Mouse (Mus musculus) liver, adult 10 weeks (tissue): ENCODE measurements around the gene Tcl1b4. TPM values are rescaled to one million over a fixed set of nuclear protein-coding genes. Genes with fewer than 3 reads are reported as not detected.

Experiments
- polyA plus RNA-seq: library from polyadenylated mRNA; stranded (reverse); fragments of 350-450 nt; fragmentation: Illumina TruSeq; extraction: RNeasy Lipid Tissue Mini Kit (QIAGEN cat#74804); gene quantifications from one replicate; pipeline ENCODE4 v1.2.3, GENCODE M21; 2014; ENCODE audit warnings: low read depth, low replicate concordance

Tcl1b4 gene
- not detected for polyA plus RNA-seq

DNA sequence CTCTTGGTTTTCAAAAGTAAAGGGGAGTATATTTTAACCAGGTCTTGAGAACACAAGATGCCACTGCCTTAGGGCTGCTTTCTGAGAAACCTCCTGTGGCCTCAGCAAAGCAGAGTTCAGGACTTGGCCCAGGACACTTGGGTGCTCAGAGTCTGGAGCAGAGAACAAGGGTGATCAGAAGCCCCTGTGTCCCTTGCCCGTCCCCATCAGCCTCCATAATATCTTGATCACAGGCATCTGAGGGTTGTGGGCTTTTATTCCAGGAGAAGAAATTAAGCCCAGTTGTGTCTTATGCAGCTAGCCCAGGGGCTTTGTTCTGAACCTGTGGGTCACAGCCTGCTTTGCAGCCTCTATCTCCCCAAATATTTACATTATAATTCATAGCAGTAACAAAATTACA lies at the start of gene Tcl1b4:
Gene Tcl1b4 (plus strand): TSS at position 301 of the 400 bp plus-strand sequence.

DNA sequence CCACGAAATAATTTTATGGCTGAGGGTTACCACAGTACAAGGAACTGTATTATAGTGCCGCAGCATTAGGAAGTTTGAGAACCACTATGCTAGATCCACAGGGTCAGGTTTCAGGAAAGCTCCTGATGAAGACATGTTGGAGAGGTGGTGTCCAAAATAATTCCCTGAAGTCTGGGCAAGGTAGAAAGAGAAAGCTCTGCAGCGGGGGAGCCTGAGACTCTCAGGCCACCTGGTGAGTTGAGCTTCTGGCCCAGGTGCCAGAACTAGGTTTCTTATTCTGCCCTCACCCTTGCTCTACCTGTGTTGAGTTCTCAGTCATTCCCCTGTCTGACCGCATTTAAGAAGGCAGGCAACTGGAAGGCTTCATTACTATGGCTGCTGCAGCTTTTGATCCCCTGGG lies 42.4 kb upstream of the Tcl1b4 start, which contains the start of gene Tcl1b1:
Gene Tcl1b1 (plus strand): TSS at position 301 of the 400 bp plus-strand sequence.

DNA sequence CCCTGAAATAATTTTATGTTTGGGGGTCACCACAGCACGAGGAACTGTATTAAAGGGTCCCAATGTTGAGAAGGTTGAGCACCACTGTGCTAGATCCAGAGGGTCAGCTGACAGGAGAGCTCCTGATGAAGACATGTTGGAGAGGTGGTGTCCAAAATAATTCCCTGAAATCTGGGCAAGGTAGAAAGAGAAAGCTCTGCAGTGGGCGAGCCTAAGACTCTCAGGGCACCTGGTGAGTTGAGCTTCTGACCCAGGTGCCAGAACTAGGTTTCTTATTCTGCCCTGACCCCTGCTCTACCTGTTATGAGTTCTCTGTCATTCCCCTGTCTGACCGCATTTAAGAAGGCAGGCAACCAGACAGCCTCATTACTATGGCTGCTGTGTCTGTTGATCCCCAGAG lies 25.7 kb upstream of the Tcl1b4 start, which contains the start of gene Tcl1b5:
Gene Tcl1b5 (plus strand): TSS at position 301 of the 400 bp plus-strand sequence.

DNA sequence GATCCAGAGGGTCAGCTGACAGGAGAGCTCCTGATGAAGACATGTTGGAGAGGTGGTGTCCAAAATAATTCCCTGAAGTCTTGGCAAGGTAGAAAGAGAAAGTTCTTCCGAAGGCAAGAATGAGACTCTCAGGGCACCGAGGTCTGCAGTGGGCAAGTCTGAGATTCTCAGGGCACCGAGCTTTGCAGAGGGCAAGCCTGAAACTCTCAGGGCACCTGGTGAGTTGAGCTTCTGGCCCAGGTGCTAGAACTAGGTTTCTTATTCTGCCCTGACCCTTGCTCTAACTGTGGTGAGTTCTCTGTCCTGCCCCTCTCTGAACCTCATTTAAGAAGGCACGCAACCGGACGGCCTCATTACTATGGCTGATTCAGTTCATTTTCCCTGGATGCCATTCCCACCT lies 11.0 kb upstream of the Tcl1b4 start, which contains the start of gene Tcl1b3:
Gene Tcl1b3 (plus strand): TSS at position 301 of the 400 bp plus-strand sequence.

DNA sequence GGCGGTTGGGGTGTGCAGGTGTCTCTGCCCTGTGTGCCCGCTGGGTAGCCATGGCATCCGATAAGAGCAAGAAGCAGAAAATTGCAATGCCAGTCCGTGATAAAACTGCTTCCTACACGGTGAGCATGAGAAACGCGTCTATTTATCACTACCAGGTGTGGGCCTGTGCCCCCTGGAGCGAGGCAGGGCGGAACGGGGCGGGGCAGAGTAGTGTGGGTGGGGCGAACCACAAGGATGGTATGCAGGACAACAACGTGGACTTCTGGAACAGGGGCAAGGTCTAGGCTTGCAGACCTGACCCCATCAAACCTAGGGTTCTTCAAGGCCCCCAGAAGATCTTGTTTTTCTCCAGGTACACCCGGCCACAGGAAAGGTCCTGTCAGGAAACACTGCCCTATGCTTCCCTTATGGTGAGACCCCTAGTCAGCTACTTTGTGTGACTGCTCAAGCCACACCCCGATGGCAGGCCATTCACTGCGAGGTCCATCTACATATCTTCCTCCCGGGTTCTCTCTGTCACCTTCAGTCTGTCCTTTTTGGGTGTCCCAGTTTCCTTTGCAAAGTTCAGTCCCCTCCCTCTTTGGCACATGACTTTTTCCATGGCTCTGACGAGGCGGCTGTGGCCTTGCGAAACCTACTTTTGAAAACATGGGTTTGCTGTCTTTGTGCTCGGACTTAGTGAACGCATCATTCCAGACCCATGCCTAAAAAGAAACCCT lies 21.0 kb downstream of the Tcl1b4 start, which contains the start of gene Tcl1:
Gene Tcl1 (minus strand): TSS at position 193 of the 719 bp plus-strand sequence.

Other genes starting within 250 kb of the Tcl1b4 start
- 0.53 TPM for gene Syne3, start 192.1 kb upstream of the Tcl1b4 start, polyA plus RNA-seq
- 25.1 TPM for gene Glrx5, start 169.3 kb upstream of the Tcl1b4 start, polyA plus RNA-seq
- not detected for gene Tcl1b2, start 55.9 kb upstream of the Tcl1b4 start, polyA plus RNA-seq
- not detected for gene Tcl1b1, start 42.3 kb upstream of the Tcl1b4 start, polyA plus RNA-seq
- not detected for gene Tcl1b5, start 25.6 kb upstream of the Tcl1b4 start, polyA plus RNA-seq
- gene Tcl1b3, start 10.9 kb upstream of the Tcl1b4 start, polyA plus RNA-seq = not detected
- not detected for gene Tcl1, start 20.8 kb downstream of the Tcl1b4 start, polyA plus RNA-seq
- gene Tunar, start 131.9 kb downstream of the Tcl1b4 start, polyA plus RNA-seq = not detected